Mouse (Mus musculus): ENCODE measurements around the gene Gnat2.

The Gnat2 gene

DNA sequence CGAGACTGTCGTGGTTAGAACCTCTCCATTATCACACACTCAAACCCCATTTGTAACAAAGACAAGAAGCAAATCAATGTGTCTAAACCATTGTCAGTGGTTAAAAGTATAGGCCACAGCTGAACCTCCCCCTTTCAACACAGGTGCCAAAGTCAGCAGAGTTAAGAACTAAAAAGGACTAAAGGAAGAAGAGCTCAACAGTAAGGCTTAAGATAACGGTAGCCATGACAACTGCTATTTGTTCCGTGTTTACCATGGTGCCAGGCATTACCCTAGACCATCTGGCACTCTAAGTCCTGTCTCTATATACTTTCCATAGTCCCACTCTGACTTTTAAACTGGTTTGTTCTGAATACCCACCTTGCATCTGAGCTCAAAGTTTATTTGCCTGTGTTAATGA is 20.1 kb downstream of the Gnat2 start:
- no peak for DNase-seq (ENCODE audit: extremely low read depth, insufficient read length, low spot score)

DNA sequence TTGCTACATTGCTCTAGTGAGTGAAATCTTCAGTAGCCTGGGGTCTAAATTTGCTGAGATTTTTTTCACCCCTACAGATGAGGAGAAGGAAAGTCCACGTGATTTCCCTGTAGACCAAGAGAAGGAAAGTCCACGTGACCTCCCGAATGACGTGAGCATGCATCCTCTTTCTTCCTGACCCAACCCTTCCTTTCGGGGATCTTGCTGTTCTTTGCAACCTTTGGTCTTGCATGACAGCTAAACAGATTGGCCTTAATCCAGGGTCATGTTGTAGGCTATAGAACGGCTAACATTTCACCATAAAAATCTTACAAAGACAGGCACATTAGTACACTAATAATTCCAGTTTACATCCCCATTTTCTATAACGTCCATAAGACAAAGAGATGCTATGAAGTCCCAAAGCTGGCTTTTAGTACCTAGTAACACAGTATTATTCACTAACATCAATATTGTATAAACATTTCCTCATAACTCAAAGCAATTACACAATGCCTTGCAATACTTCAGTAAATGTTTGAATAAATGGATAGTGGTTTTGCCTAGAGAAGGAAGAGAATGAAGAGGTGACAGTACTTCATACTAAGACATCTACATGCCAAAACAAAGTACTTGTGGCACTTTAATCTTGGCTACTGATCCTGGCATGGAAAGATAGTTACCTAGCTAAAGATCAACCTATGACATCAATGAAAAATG is 21.2 kb downstream of the Gnat2 start:
- no peak for DNase-seq (ENCODE audit: extremely low read depth, insufficient read length, low spot score)

DNA sequence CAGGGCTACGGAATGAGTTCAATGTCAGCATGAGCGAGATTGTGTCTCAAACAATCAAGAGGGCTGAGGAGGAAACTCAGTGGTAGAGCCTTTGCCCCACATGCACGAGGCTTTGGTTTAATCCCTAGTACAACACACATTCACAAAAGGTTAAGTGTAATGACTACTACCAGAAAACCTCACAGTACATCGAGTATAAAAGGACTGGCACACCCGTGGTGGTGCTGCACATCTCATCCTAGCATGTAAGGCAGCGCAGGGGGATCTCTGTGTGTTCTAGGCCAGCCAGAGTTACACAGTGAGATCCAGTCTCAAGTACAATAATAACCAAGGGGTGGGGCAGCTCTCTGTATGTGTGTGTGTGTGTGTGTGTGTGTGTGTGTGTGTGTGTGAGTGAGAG is 24.9 kb downstream of the Gnat2 start:
- no peak for DNase-seq (ENCODE audit: extremely low read depth, insufficient read length, low spot score)

DNA sequence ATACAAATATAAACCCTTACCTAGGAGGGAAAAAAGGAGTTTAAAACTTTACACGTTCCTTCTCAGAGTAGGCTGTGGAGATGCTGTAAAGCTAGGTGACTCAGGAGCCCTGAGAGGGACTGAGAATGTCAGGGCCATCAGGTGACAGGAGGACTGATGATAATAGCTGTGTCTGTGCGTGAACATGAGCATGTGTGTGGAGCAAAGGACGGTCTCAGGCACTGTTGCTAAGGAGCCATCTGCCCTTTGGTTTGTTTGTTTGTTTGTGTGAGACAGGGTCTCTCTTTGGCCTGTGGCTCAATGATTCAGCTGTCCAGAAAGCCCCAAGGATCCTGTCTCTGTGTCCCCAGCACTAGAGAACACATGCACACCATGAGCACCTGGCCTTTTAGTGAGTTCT is 28.5 kb downstream of the Gnat2 start:
- DNase-seq (ENCODE audit: extremely low read depth, insufficient read length, low spot score), result no peak

DNA sequence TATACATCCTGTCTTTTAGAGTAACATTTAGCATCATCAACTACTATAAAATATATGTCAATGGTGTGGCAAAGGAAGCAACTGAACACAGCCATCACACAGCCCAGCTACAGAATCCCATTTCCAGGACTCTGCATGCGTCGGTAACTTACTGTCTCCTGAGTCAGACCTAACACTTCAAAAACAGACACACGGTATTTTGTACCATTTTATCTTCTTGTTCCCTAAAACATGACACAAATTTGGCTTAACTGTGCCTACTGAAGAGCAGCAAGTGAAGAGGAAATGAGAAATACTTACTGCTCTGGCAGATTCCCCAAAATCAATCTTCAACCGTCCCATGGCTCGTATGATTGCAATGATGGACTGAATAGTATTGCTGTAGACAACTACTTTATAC is 30.7 kb downstream of the Gnat2 start:
- no peak for DNase-seq (ENCODE audit: extremely low read depth, insufficient read length, low spot score)

DNA sequence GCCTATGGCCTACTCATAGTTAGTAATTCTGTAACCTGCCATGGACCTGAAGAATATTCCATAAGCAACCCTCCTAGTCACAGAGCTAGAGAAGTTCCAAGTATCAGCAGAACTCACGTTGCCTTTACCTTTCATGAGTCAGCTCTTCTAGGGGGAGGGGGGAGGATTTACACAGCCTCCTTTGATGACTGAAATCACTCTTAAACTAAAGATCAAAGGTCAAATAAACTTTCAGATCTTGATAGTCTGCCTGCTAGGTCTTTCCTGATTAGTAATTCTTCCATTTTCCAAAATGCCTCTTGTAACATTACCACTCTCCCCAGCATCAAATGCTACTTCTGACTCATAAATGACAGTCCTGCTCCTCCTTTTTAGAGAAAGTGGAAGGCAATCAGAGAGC is 31.5 kb downstream of the Gnat2 start:
- DNase-seq (ENCODE audit: extremely low read depth, insufficient read length, low spot score), result no peak

DNA sequence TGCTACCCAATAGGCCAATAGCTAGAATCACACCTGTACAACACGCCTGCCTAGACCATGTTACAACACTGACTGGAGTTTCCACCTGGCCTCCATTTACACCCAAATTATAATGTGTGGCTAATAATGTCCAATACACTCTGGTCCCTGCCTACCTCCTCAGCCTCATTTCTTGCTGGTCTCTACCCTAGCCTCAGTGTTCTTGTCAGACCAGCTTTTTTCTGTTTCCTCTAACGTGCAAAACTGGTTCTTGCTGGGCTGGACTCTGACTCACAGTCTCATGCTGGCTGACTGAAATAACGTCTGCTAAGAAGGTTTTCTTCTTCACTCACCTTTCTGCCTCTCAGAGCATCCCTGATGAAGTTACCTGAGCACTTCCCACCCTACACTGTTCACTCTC is 33.7 kb downstream of the Gnat2 start:
- DNase-seq (ENCODE audit: extremely low read depth, insufficient read length, low spot score), result no peak

DNA sequence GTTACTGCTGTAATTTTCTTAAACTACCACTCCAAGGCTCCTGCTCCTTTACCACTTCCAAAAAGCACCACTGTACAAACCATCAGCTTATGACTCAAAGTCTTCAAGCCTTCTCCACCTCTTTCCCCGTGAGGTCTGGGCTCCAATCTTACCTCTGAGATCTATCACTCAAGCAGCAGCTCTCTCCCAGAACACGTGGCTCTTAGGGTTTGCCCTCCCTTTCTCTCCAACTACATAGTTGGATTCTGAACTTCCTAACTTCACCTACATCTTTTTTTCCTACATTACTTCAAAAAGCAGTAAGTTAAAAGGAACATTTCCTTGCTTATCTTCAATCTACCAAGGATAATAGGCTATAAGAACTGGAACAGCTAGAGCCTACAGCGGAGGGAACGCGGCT is 35.9 kb downstream of the Gnat2 start:
- no peak for DNase-seq (ENCODE audit: extremely low read depth, insufficient read length, low spot score)

DNA sequence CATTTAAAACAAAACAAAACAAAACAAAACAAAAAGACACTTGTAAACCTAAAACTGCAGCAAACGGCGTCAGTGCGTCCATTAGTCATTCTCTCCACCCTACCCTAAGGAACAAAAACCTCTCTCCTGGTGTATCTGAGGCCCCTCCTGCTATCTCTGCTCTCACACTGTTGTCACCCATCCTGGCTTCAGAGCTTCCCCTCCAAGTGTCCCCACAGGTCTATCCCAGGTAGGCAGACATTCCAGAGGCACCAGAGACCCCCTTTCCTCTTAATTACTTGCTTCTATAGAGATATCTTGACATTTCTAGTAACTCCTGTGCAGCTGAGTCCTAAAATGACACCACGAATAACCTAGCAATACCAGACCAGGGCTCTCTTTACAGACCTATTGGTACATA is 36.8 kb downstream of the Gnat2 start:
- DNase-seq (ENCODE audit: extremely low read depth, insufficient read length, low spot score), result no peak

DNA sequence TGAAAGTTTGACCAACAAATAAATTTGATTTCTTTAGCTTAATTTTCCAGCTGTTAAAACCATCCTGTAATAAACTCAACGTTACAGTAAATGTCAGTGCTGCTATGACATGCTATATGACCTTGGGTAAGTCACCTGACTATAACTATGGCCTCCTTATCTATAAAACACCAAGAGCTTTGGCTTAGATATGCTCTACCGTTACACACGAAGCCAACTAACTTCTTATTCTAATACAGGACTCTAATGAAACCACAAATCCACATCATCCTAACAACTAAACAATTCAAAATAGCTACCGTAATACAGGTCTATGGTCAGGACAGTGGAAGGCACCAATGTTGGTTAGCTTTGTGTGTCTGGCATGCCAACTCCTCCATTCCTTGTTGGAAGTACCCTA is 37.2 kb downstream of the Gnat2 start:
- DNase-seq (ENCODE audit: extremely low read depth, insufficient read length, low spot score), result no peak

DNA sequence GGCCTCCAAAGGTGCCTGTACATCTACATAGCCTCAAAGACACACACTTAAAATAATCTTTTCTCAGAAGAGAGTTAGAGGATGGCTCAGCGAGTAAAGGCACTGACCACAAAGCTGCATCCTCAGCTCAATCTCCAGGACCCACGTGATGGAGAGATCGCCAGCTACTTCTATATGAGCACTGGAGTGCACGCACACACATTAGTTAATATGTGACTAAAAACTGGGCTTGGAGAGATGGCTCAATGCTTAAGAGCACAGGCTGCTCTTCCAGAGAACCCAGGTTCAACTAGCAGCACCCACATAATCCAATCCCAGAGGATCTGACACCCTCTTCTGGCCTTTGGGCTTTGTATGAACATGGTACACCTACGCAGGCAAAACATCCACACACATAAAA is 38.6 kb downstream of the Gnat2 start:
- DNase-seq (ENCODE audit: extremely low read depth, insufficient read length, low spot score), result no peak

DNA sequence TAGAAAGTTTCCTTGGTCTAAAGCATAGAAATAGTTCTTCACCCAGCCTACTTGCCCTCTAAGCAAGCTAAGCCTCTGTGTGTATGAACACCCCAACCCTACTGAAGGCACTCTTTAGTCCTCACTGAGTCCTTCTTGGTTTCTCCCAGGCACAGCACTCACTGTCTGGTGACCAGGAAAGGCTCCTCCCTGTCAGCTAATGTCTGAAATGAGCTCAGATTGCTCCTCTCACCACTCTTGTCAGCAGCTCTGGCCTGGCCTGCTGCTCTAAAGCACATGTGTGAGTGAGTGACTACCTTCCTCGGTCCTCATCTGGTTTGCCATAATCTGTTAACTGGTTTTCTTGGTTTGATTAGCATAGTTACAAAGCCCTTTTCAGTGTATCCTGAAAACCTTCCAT is 39.2 kb downstream of the Gnat2 start:
- no peak for DNase-seq (ENCODE audit: extremely low read depth, insufficient read length, low spot score)

DNA sequence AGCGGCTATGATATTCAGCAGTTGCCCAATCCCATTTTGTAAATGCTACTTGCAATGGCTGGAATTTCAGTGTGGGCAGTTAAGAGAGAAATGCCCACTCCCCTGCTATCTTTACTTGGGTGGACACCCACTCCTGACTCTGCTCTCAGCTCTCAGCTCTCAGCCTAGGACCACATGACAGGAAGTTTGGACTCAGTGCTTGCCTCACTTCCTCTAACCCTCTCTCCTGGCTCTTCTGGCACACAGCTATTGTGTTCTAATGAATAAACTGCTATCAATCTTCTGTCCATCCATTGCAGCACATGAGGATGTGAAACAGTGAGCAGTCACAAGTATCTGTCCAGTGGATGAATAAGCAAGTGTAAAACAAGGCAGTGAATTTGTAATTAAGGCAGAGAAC is 39.9 kb downstream of the Gnat2 start:
- no peak for DNase-seq (ENCODE audit: extremely low read depth, insufficient read length, low spot score)

DNA sequence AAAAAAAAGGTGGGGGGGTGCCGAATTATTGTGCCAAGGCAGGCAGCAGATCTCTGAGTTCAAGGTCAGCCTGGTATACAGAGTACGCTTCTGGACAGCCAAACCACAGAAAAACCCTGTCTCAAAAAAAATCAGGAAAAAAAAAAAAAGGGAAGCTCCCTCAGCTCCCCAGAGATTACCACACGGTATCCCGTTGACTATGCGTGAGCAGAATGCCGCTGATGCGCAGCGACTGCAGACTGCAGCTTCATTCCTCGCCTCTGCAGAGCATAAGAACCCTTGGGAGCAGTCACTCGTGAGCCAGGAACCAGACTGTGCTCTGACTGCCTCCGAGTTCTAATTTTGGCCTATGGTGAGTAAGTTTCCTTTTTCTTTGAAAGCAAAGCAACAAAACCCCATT is 42.1 kb downstream of the Gnat2 start:
- no peak for DNase-seq (ENCODE audit: extremely low read depth, insufficient read length, low spot score)

DNA sequence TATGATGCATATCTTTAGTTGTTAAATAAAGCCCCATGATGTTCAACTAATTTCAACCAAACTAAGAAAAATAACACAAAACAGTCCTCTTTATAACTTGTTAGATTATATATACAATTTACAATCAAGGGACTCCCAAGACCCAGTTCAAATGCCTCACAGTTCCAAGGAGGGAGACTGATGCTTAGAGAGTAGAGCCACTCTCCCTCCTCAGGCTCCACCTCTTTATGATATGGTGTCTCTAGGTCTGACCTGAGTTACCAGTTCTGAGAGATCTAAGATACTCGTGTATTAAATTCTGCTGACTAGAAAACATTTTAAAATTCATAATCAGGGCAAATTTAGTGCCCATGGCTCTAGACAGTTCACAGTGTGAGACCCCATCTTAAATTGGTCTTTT is 46.5 kb downstream of the Gnat2 start:
- DNase-seq (ENCODE audit: extremely low read depth, insufficient read length, low spot score), result no peak

DNA sequence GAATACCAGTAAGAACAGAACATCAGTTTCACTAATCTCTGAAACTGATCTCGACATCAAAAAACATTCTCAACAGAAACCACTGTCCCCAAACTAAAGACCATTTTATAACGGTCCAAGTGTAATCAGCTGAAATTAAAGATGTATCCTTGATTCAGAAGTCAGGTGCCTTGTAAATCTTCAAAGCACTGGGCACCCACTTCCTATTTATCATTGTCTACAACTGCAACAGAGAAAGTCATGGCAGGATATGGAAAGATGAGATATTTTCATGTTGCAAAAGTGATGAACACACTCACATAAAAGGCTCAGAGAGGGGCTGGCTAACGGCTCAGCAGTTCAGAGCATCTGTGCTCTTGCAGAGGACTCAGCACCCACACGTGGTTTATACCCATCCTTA is 48.2 kb downstream of the Gnat2 start:
- no peak for DNase-seq (ENCODE audit: extremely low read depth, insufficient read length, low spot score)

DNA sequence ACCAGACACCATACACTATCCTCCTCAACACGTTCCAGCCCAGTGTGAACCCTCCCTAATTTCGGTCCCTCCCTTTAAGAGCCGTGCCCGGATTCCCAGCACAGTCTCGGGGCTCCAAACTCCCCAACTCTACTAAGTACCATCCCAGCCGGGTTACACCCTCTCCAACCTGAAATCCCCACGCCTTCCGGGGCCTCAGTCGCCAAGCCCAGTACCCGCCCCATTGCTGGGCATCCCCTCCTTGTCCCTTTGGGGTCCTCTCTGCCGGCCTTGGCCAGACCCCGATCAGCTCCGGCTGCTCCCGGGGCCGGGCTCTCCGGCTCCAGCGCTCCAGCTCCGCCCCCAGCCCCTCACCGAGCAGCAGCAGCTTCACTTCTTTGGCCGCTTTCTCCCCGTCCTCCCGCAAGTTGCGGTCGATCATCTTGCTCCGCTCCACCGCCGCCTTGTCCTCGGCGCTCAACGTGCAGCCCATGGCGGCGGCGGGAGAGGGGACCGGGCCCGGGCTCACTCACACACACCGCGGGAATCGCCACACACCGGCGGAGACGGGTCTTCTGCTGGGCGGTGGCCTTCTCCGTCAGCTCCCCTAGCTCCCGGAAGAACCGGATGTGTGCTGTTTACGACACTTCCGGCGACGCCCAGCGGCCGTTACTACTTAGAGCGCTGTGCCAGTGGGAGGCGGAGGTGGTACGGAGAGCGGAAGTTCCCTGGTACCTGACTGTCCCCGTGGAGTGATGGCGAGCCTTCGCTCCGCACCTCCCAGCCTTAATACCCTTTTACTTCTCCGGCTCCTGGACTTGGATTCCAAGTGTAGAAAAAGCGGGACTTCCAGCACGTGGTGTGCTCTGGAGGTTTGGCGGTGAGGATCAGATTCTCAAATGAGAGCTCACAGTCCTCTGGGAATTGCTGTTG is 53.2 kb downstream of the Gnat2 start, which contains the start of gene Gnai3:
Gene Gnai3 (minus strand): TSS at position 613 of the 912 bp plus-strand sequence.
- DNase-seq (ENCODE audit: extremely low read depth, insufficient read length, low spot score), result peak; percentile 92

DNA sequence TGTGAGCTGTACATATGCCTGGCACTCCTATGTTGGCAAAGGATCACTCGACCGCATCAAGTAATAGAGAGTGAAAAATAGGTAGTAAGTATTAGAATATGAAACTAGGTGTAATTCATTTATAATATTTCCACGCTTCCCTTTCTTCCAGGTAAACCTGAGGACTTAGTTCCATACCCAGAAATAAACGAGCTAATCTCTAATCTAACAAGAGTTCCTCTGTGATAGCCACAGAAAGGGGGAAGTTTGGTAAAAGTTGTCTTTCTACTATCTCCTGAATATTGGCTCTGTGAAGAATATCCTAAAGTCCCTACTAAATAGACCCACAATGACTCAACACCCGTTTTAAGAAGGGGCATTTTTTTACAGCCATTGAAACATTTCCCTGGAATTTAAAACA is 54.1 kb downstream of the Gnat2 start:
- DNase-seq (ENCODE audit: extremely low read depth, insufficient read length, low spot score), result no peak

DNA sequence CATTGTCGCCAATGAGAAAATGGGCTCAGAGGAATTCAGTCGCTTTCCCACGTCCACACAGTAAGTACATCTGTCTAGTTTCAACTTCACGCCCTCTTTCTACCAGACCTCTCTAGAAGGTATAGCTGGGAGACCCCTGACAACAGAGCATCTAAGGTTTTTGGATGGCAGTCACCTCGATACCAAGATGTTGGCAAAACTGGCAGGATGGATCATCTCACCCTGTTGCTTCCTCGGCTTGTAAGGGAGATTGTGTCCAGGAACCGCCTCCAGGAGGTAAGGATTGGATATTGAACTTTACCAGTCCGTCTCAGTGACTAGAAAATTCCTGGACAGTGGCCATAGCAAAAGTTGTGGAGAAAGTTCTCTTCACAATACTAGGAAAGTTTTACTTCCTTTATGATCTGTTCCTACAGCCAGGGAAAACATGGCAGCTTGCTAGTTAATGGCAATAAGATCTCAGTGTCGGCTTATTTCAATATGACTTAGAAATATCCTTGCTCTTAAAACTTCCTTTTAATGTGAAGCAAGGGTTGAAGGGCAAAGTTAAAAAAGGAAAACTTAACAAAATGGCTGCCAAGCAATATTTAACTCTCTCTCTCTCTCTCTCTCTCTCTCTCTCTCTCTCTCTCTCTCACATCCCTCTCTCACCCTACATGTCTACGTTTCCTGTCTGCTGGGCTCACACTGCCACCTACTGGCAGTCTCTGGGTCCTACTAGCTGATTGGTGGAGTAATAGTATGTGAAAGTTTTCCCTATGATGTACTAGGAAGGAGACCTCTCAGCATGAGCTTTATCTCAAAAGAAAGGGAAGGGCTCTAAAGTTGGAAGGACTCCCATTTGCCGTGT is 55.0 kb downstream of the Gnat2 start:
- peak; percentile 68 for DNase-seq (ENCODE audit: extremely low read depth, insufficient read length, low spot score)

Data from 3134 (cell line).